Mouse (Mus musculus) brain, adult 10 weeks (tissue): ENCODE measurements around the gene Nadsyn1. TPM values are rescaled to one million over a fixed set of nuclear protein-coding genes. Genes with fewer than 3 reads are reported as not detected.

ENCODE experiments used
- polyA plus RNA-seq: library from polyadenylated mRNA; stranded (reverse); fragments of 350-450 nt; fragmentation: Illumina TruSeq; extraction: RNeasy Lipid Tissue Mini Kit (QIAGEN cat#74804); gene quantifications from one replicate; pipeline ENCODE4 v1.2.3, GENCODE M21; 2015; ENCODE audit warnings: low read depth, low replicate concordance

Nadsyn1 gene
- 5.7 TPM for polyA plus RNA-seq

DNA sequence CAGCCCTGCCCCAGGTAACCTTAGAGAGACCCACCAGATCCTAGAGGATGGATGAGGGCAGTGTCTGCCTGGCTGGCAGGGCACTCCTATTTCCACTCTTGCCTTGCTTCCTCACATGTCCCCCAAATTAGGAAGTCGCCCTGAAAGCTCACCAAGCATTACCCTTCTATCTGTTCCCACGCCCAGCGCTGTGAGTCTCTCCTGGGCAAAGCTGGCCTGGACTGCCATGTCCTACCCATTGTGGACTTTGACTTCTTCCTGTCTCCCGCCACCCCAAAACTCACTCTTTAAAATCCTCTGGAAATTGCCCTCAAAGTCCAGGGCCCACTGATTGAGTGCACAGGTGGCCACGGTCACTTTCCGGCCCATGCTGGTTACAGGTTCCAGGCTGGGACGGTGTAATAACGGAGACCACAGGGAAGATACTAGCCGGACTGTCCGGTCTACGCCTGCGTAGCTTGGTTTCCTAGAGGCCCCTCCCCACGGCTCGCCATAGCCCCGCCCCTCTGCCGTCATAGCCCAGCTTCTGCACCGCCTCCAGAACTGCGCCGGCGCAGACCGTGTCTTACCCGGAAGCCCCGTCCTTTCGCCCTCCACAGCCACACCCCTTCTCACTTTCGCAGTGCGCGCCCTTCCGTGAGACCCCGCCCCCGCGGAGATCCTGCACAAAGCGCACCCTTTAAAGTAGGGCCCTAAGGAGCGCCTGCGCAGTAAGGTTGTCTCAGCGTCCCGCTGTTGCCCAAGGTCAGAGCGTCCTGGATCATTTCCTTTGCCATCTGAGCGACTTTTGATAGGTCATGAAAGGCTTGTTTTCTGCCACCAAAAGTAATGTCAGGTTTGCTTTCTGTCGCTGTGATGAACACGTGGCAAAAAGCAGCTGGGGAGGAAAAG is at the start of gene Nadsyn1, which contains the start of gene Dhcr7:
Nadsyn1 (minus strand) TSS at position 475 of the 891 bp plus-strand sequence.
Dhcr7 (plus strand) TSS at position 771 of the 891 bp plus-strand sequence.

DNA sequence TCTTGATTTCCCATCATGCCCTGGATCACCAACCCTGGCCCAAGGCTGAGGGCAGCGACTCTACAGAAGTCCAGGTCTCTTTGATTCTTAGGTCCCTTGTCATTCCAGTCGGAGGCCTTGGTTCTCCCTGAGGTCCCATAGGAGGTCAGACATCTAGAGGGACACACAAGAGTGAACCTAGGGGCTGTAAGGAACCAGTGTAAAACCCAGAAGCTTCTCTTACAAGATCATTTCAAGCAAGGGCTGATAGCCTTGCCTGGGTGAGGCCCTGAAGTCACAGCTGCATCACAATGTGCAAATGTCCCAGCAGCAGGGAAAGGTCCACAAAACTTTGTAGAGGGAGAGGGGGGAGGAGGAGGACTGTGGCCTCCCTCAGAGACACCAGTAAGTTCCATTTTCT is 43.9 kb upstream of the Nadsyn1 start, which contains the start of gene Gm498:
Gm498 (plus strand) TSS at position 301 of the 400 bp plus-strand sequence.

GRCm38 (mm10) chr7:143783996-143784829 is 38.4 kb downstream of the Nadsyn1 start, which contains the start of gene Mrgpre:
Gene Mrgpre, minus strand, starts transcription at chr7:143784500.

GRCm38 (mm10) chr7:143766893-143767292 is 55.8 kb downstream of the Nadsyn1 start, which contains the start of gene Mrgprg:
Gene Mrgprg, minus strand, starts transcription at chr7:143766993.

GRCm38 (mm10) chr7:143756125-143757026 is 66.3 kb downstream of the Nadsyn1 start, which contains the start of gene Osbpl5:
Gene Osbpl5, minus strand, starts transcription at chr7:143756985.

Other genes starting within 250 kb of the Nadsyn1 start
- 53.5 TPM for gene Cars, start 222.8 kb downstream of the Nadsyn1 start, polyA plus RNA-seq
- gene Tnfrsf26, start 194.1 kb downstream of the Nadsyn1 start, polyA plus RNA-seq: not detected
- gene Tnfrsf22, start 173.2 kb downstream of the Nadsyn1 start, polyA plus RNA-seq: 1.9 TPM
- gene Tnfrsf23, start 137.0 kb downstream of the Nadsyn1 start, polyA plus RNA-seq: 1.4 TPM
- 22.6 TPM for gene Osbpl5, start 65.9 kb downstream of the Nadsyn1 start, polyA plus RNA-seq
- gene Mrgprg, start 55.9 kb downstream of the Nadsyn1 start, polyA plus RNA-seq: not detected
- gene Mrgpre, start 38.3 kb downstream of the Nadsyn1 start, polyA plus RNA-seq: 7.3 TPM
- 28.8 TPM for gene Dhcr7, start 296 bp upstream of the Nadsyn1 start, polyA plus RNA-seq
- gene Gm498, start 44.0 kb upstream of the Nadsyn1 start, polyA plus RNA-seq: not detected
- 50.7 TPM for gene Shank2, start 179.1 kb upstream of the Nadsyn1 start, polyA plus RNA-seq